Mouse (Mus musculus): Measurements from ENCODE around the gene Ccdc148.

DNA sequence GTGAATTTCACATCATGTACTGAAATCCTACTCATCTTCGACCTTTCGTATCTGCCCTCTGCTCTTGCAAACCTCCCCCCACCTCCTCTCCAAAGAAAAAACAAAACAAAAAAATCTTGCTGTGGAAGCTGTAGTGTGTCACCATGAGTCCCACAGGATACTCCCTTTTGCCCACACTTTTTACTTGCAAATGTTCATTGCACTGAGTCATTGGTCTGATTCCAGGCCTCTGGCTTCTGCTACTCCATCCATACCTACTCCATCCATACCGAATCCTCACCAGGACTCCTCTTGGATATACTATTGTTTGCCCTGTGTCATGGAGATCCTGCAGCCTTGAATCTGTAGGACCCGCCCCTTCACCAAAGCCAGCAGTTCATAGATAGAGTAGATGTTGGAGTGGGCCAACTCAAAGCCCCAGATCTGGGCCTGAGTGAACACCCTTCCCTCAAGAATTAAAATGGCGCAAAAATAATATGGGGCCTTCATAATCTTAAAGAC lies 39.0 kb upstream of the Ccdc148 start:
- TF ChIP-seq CTCF (IDR thresholded peaks at IDR 0.05; ENCODE audit: low read depth, low read length): no peak
- no peak for TF ChIP-seq POLR2A (IDR thresholded peaks at IDR 0.05; ENCODE audit: borderline replicate concordance, low read depth, low read length)
